Mouse (Mus musculus) liver, embryonic 14.5 days (tissue): ENCODE measurements around the gene Tmem51.

Experiments used
- CTCF ChIP-seq: IDR thresholded peaks from 2 replicates; pipeline ENCODE4 v1.5.1; 2016; ENCODE audit warnings: antibody characterized with exemption, low read depth, control low read depth
- EP300 ChIP-seq: IDR thresholded peaks from 2 replicates; pipeline ENCODE4 v1.6.1; 2016; ENCODE audit warnings: antibody characterized with exemption, low read depth

- no peak for TF ChIP-seq CTCF
- TF ChIP-seq EP300, result no peak
These were observed 39.7 kb downstream of the Tmem51 start for GRCm38 (mm10) chr4:142044452-142044851.
